Mouse (Mus musculus): ENCODE measurements around the gene Cfap157. TPM values are rescaled to one million over a fixed set of nuclear protein-coding genes. Genes with fewer than 3 reads are reported as not detected.

The Cfap157 gene
- polyA plus RNA-seq, 1 experiment from 2014 or later = 0.66 TPM

GRCm38 (mm10) chr2:32818208-32818607 lies 34.0 kb upstream of the Cfap157 start:
- 94% methylated on average over 5 of the region's 5 CpGs for WGBS
- no peak overlapping the region for H3K4me2 ChIP-seq (ENCODE audit: low read length)
- no peaks in the 10 kb centered on the region for H3K9me3 ChIP-seq (ENCODE audit: control insufficient read depth, low read length)
- H3K27ac ChIP-seq (ENCODE audit: low read length) = peak overlapping the region; percentile 87; the same call in 1 of the 2 replicates
- ATAC-seq = no peak
- H3K4me1 ChIP-seq (replicated peaks; ENCODE audit: control insufficient read depth, insufficient read depth, low read length) = peaks cover 12% of the 10 kb centered on the region
- H3K27me3 ChIP-seq (replicated peaks; ENCODE audit: control insufficient read depth, insufficient read depth, low read length) = no peaks in the 10 kb centered on the region
- H3K36me3 ChIP-seq (ENCODE audit: control insufficient read depth, insufficient read depth) = peaks cover 14% of the 10 kb centered on the region
- H3K9ac ChIP-seq (replicated peaks; ENCODE audit: low read depth, low read length) = no peak overlapping the region
- H3K4me3 ChIP-seq (replicated peaks; ENCODE audit: low read length) = no peak overlapping the region

GRCm38 (mm10) chr2:32817589-32817988 lies 33.4 kb upstream of the Cfap157 start:
- ATAC-seq = no peak
- no peaks in the 10 kb centered on the region for H3K27me3 ChIP-seq (replicated peaks; ENCODE audit: control insufficient read depth, insufficient read depth, low read length)
- 47% methylated on average over 7 of the region's 7 CpGs for WGBS
- H3K4me1 ChIP-seq (replicated peaks; ENCODE audit: control insufficient read depth, insufficient read depth, low read length) = peaks cover 12% of the 10 kb centered on the region
- H3K4me2 ChIP-seq (ENCODE audit: low read length) = no peak overlapping the region
- H3K9ac ChIP-seq (replicated peaks; ENCODE audit: low read depth, low read length) = no peak overlapping the region
- H3K27ac ChIP-seq (ENCODE audit: low read length) = peak overlapping the region; percentile 87
- no peak overlapping the region for H3K4me3 ChIP-seq (replicated peaks; ENCODE audit: low read length)
- peaks cover 19% of the 10 kb centered on the region for H3K36me3 ChIP-seq (ENCODE audit: control insufficient read depth, insufficient read depth)
- H3K9me3 ChIP-seq (ENCODE audit: control insufficient read depth, low read length) = no peaks in the 10 kb centered on the region

GRCm38 (mm10) chr2:32816946-32817581 lies 32.8 kb upstream of the Cfap157 start:
- Histone ChIP-seq H3K4me3 (replicated peaks; ENCODE audit: low read length) (no peak overlapping the region), H3K9me3 (ENCODE audit: control insufficient read depth, low read length) (no peaks in the 10 kb centered on the region), H3K4me1 (replicated peaks; ENCODE audit: control insufficient read depth, insufficient read depth, low read length) (peaks cover 12% of the 10 kb centered on the region), H3K27ac (ENCODE audit: low read length) (peak overlapping the region; percentile 87), H3K27me3 (replicated peaks; ENCODE audit: control insufficient read depth, insufficient read depth, low read length) (no peaks in the 10 kb centered on the region), H3K36me3 (ENCODE audit: control insufficient read depth, insufficient read depth) (peaks cover 19% of the 10 kb centered on the region), H3K9ac (replicated peaks; ENCODE audit: low read depth, low read length) (no peak overlapping the region), H3K4me2 (ENCODE audit: low read length) (no peak overlapping the region)
- 49% methylated on average over 17 of the region's 17 CpGs for WGBS
- ATAC-seq = peak; percentile 88

- H3K4me2 ChIP-seq (ENCODE audit: low read length) = no peak overlapping the region
- WGBS = 60% methylated on average over 2 of the region's 2 CpGs
- H3K27me3 ChIP-seq (replicated peaks; ENCODE audit: control insufficient read depth, insufficient read depth, low read length) = no peaks in the 10 kb centered on the region
- peak overlapping the region; percentile 87 for H3K27ac ChIP-seq (ENCODE audit: low read length)
- H3K9me3 ChIP-seq (ENCODE audit: control insufficient read depth, low read length) = no peaks in the 10 kb centered on the region
- H3K4me3 ChIP-seq (replicated peaks; ENCODE audit: low read length) = no peak overlapping the region
- no peak overlapping the region for H3K9ac ChIP-seq (replicated peaks; ENCODE audit: low read depth, low read length)
- H3K4me1 ChIP-seq (replicated peaks; ENCODE audit: control insufficient read depth, insufficient read depth, low read length) = peaks cover 12% of the 10 kb centered on the region
- ATAC-seq = peak; percentile 66; the same call in 1 of the 2 replicates
- peaks cover 19% of the 10 kb centered on the region for H3K36me3 ChIP-seq (ENCODE audit: control insufficient read depth, insufficient read depth)
These were observed 32.3 kb upstream of the Cfap157 start for GRCm38 (mm10) chr2:32816497-32816896.

GRCm38 (mm10) chr2:32811959-32812358 lies 27.7 kb upstream of the Cfap157 start:
- Histone ChIP-seq H3K4me1 (replicated peaks; ENCODE audit: control insufficient read depth, insufficient read depth, low read length) (peaks cover 4% of the 10 kb centered on the region), H3K27me3 (replicated peaks; ENCODE audit: control insufficient read depth, insufficient read depth, low read length) (no peaks in the 10 kb centered on the region), H3K9ac (replicated peaks; ENCODE audit: low read depth, low read length) (no peak overlapping the region), H3K4me2 (ENCODE audit: low read length) (no peak overlapping the region), H3K4me3 (replicated peaks; ENCODE audit: low read length) (no peak overlapping the region), H3K36me3 (ENCODE audit: control insufficient read depth, insufficient read depth) (peaks cover 18% of the 10 kb centered on the region), H3K27ac (ENCODE audit: low read length) (no peak overlapping the region), H3K9me3 (ENCODE audit: control insufficient read depth, low read length) (no peaks in the 10 kb centered on the region)
- WGBS = 87% methylated on average over 8 of the region's 8 CpGs
- no peak for ATAC-seq

- no peak overlapping the region for H3K27ac ChIP-seq (ENCODE audit: low read length)
- WGBS = 96% methylated on average over 14 of the region's 14 CpGs
- H3K36me3 ChIP-seq (ENCODE audit: control insufficient read depth, insufficient read depth) = peaks cover 22% of the 10 kb centered on the region
- H3K27me3 ChIP-seq (replicated peaks; ENCODE audit: control insufficient read depth, insufficient read depth, low read length) = no peaks in the 10 kb centered on the region
- H3K9me3 ChIP-seq (ENCODE audit: control insufficient read depth, low read length) = no peaks in the 10 kb centered on the region
- H3K9ac ChIP-seq (replicated peaks; ENCODE audit: low read depth, low read length) = no peak overlapping the region
- no peak overlapping the region for H3K4me2 ChIP-seq (ENCODE audit: low read length)
- no peak for ATAC-seq
- no peak overlapping the region for H3K4me3 ChIP-seq (replicated peaks; ENCODE audit: low read length)
- no peaks in the 10 kb centered on the region for H3K4me1 ChIP-seq (replicated peaks; ENCODE audit: control insufficient read depth, insufficient read depth, low read length)
These were observed 24.8 kb upstream of the Cfap157 start for GRCm38 (mm10) chr2:32808816-32809566.

- WGBS = 82% methylated on average over 10 of the region's 10 CpGs
- H3K36me3 ChIP-seq (ENCODE audit: control insufficient read depth, insufficient read depth) = peaks cover 29% of the 10 kb centered on the region
- no peak for ATAC-seq
- H3K9ac ChIP-seq (replicated peaks; ENCODE audit: low read depth, low read length) = no peak overlapping the region
- no peak overlapping the region for H3K4me2 ChIP-seq (ENCODE audit: low read length)
- H3K4me1 ChIP-seq (replicated peaks; ENCODE audit: control insufficient read depth, insufficient read depth, low read length) = no peaks in the 10 kb centered on the region
- H3K27ac ChIP-seq (ENCODE audit: low read length) = no peak overlapping the region
- no peak overlapping the region for H3K4me3 ChIP-seq (replicated peaks; ENCODE audit: low read length)
- no peaks in the 10 kb centered on the region for H3K27me3 ChIP-seq (replicated peaks; ENCODE audit: control insufficient read depth, insufficient read depth, low read length)
- no peaks in the 10 kb centered on the region for H3K9me3 ChIP-seq (ENCODE audit: control insufficient read depth, low read length)
These were observed 14.2 kb upstream of the Cfap157 start for GRCm38 (mm10) chr2:32798251-32798962.

GRCm38 (mm10) chr2:32795748-32796418 lies 11.7 kb upstream of the Cfap157 start:
- WGBS = 83% methylated on average over 13 of the region's 13 CpGs
- Histone ChIP-seq H3K9ac (replicated peaks; ENCODE audit: low read depth, low read length) (no peak overlapping the region), H3K27ac (ENCODE audit: low read length) (no peak overlapping the region), H3K4me3 (replicated peaks; ENCODE audit: low read length) (no peak overlapping the region), H3K9me3 (ENCODE audit: control insufficient read depth, low read length) (no peaks in the 10 kb centered on the region), H3K4me1 (replicated peaks; ENCODE audit: control insufficient read depth, insufficient read depth, low read length) (no peaks in the 10 kb centered on the region), H3K36me3 (ENCODE audit: control insufficient read depth, insufficient read depth) (peaks cover 24% of the 10 kb centered on the region), H3K27me3 (replicated peaks; ENCODE audit: control insufficient read depth, insufficient read depth, low read length) (no peaks in the 10 kb centered on the region), H3K4me2 (ENCODE audit: low read length) (no peak overlapping the region)
- no peak for ATAC-seq

- ATAC-seq = no peak
- Histone ChIP-seq H3K9ac (replicated peaks; ENCODE audit: low read depth, low read length) (no peak overlapping the region), H3K36me3 (ENCODE audit: control insufficient read depth, insufficient read depth) (peaks cover 6% of the 10 kb centered on the region; the same call in 1 of the 2 replicates), H3K27ac (ENCODE audit: low read length) (no peak overlapping the region), H3K4me3 (replicated peaks; ENCODE audit: low read length) (no peak overlapping the region), H3K4me2 (ENCODE audit: low read length) (no peak overlapping the region), H3K27me3 (replicated peaks; ENCODE audit: control insufficient read depth, insufficient read depth, low read length) (no peaks in the 10 kb centered on the region), H3K9me3 (ENCODE audit: control insufficient read depth, low read length) (no peaks in the 10 kb centered on the region), H3K4me1 (replicated peaks; ENCODE audit: control insufficient read depth, insufficient read depth, low read length) (no peaks in the 10 kb centered on the region)
- 63% methylated on average over 6 of the region's 6 CpGs for WGBS
These were observed 7.1 kb upstream of the Cfap157 start for GRCm38 (mm10) chr2:32791297-32791696.
